Comparison of ENCODE assay signal across 9 mouse cellular contexts in the genomic region with DNA sequence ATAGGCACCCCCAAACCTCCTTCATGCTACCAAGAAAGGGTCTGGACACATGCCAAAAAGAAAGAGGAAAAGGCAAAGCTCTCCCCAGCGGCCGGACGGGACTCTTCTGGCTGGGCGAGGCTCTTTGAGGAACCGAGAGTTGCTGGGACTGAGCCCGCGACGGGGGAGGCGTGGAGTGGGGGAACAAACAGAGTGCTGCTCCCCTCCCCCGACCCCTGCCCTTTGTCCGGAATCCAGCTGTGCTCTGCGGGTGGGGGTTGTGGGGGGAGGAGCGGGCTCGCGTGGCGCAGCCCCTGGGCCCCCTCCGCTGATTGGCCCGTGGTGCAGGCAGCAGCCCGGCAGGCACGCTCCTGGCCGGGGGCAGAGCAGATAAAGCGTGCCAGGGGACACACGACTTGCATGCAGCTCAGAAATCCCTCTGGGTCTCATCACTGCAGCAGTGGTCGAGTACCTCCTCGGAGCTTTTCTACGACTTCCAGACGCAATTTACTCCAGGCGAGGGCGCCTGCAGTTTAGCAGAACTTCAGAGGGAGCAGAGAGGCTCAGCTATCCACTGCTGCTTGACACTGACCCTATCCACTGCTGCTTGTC. TPM values are rescaled to one million over a fixed set of nuclear protein-coding genes. Genes with fewer than 3 reads are reported as not detected.
DNase-seq lines count a peak whose midpoint lies in the region; ATAC-seq lines count a peak whose summit lies in the region.
"Had no signal": no experiment of that assay in that cellular context is flagged by ENCODE, and none has a peak within 500 bp of the region (broad histone marks: within the 10 kb centered on the region; RNA-seq: fewer than 3 reads in every experiment).

A gene (plus strand): TSS at position 400 of the 591 bp plus-strand sequence.

- peak; percentile 23 to 32 for DNase-seq in cerebellum, postnatal 10 days
- no peak for DNase-seq in cerebellum, adult 11-12 months
- peak; percentile 68 for DNase-seq in ZHBTc4 (ENCODE audit: low read depth, low spot score)
- peak; percentile 47 for DNase-seq in midbrain, embryonic 10.5 days (ENCODE audit: low spot score)
- DNase-seq in thymus, postnatal 10 days (ENCODE audit: low spot score in 2 of 2) = no peak
- DNase-seq in adrenal gland, adult (ENCODE audit: inconsistent age in 2 of 2, low spot score in 1 of 2) = no peak
- DNase-seq in thymus, postnatal 4 days = no peak
- DNase-seq: right cerebral cortex, adult 18-20 months had no signal

- peaks cover 47% of the 10 kb centered on the region for H3K4me1 ChIP-seq in hindbrain, embryonic 13.5 days (replicated peaks)
- H3K4me1 ChIP-seq in midbrain, embryonic 10.5 days = peaks cover 56% of the 10 kb centered on the region

- peak within 1 kb of the TSS; percentile 23 for H3K4me3 ChIP-seq in hindbrain, embryonic 13.5 days
- H3K4me3 ChIP-seq in midbrain, embryonic 10.5 days = peak within 1 kb of the TSS; percentile 52

- peak within 1 kb of the TSS; percentile 47 for H3K4me2 ChIP-seq in hindbrain, embryonic 13.5 days

- H3K36me3 ChIP-seq in hindbrain, embryonic 13.5 days = no peaks in the 10 kb centered on the region
- no peaks in the 10 kb centered on the region for H3K36me3 ChIP-seq in midbrain, embryonic 10.5 days

- under 1% methylated on average over 28 of the region's 29 CpGs for WGBS in hindbrain, embryonic 13.5 days
- under 1% methylated on average over 29 of the region's 29 CpGs for WGBS in midbrain, embryonic 10.5 days

- peaks cover 100% of the 10 kb centered on the region for H3K27me3 ChIP-seq in hindbrain, embryonic 13.5 days
- peaks cover 100% of the 10 kb centered on the region for H3K27me3 ChIP-seq in midbrain, embryonic 10.5 days (ENCODE audit: low read depth, poor library complexity, severe bottlenecking)

- no peak for ATAC-seq in hindbrain, embryonic 13.5 days (ENCODE audit: low FRiP score)

- H3K9me3 ChIP-seq in hindbrain, embryonic 13.5 days = no peaks in the 10 kb centered on the region
- no peaks in the 10 kb centered on the region for H3K9me3 ChIP-seq in midbrain, embryonic 10.5 days (replicated peaks)

- peak within 1 kb of the TSS; percentile 40; the same call in 1 of the 2 replicates for H3K9ac ChIP-seq in hindbrain, embryonic 13.5 days

- no peak within 1 kb of the TSS for H3K27ac ChIP-seq in hindbrain, embryonic 13.5 days
- no peak within 1 kb of the TSS; the same call in 1 of the 2 replicates for H3K27ac ChIP-seq in midbrain, embryonic 10.5 days (replicated peaks)

RNA-seq across cellular contexts. Expression of the gene that starts here (rescaled TPM):
- 0.30 and 0.65 TPM in 2 replicates for polyA plus RNA-seq in hindbrain, embryonic 13.5 days (2015; fragmentation: Nextera tagmentation; extraction: Ambion mirVana)
- polyA plus RNA-seq in midbrain, embryonic 10.5 days (2016; fragmentation: Nextera tagmentation; extraction: Ambion mirVana) = 0.89 and 0.90 TPM in 2 replicates

Comparison
In these comparisons a context has a peak if more than half of its experiments do, and no peak if none do; other contexts are left out.
1. DNase-seq: peak in cerebellum, postnatal 10 days (2 of 2) and ZHBTc4 (single experiment); none in cerebellum, adult 11-12 months (single experiment), thymus, postnatal 10 days (0 of 2), adrenal gland, adult (0 of 2) and thymus, postnatal 4 days (single experiment).
2. Peak in DNase-seq and H3K4me3 ChIP-seq in midbrain, embryonic 10.5 days; RNA of the gene not detected or under 1 TPM.